In the genomic region with DNA sequence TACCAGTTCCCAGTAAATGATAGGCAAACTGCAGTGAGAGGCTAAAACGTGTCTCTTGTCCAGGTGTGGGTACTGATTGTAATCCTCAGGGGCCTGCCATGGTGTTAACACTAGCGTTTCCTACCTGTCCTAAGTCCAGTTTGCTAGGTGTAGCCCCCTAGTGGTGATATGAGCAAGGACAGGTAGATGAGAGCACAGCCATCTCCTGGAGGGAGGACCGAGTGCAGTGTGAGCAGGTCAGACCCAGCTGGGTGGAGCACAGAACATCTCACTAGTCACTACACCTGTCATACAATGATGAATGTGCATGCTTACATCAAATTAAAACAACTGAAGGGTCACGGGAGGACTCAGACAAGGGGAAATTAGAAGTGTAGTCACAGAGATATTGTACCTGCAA, we compare ENCODE assay signal across 8 mouse cellular contexts.
A peak's percentile ranks its signal among the peaks of the same experiment; 100 is the strongest.
DNase-seq lines count a peak whose midpoint lies in the region; ATAC-seq and TF ChIP-seq lines count a peak whose summit lies in the region.

No protein-coding gene starts in this region.

- TF ChIP-seq POLR2A in heart, adult 2 months (IDR thresholded peaks at IDR 0.05; ENCODE audit: insufficient read depth, low read depth, low read length), result no peak
- TF ChIP-seq POLR2A in lung, adult 2 months (IDR thresholded peaks at IDR 0.05; ENCODE audit: borderline replicate concordance, extremely low read depth, low read depth, low read length), result no peak

- intact Hi-C loops in heart, adult 2 months (cut with DNase I), result no loop called here
- intact Hi-C loops in heart, postnatal 10 days (cut with DNase I), result no loop called here

- POLR2A ChIA-PET in Patski (lab: Charles Lee), result interaction anchor here (0.5 kb wide), 1 partner anchor 45 kb away, joined by 10 read pairs; no protein-coding TSS in a partner anchor

- in situ Hi-C loops in Patski (cut with MboI; ENCODE audit: low pct_unique_long_range_greater_than_20kb), result no loop called here

- TF ChIP-seq EP300 in heart, adult 2 months (IDR thresholded peaks at IDR 0.05; ENCODE audit: insufficient read depth, low read depth, low read length), result no peak

- TF ChIP-seq CTCF in heart, adult 2 months (IDR thresholded peaks at IDR 0.05), result peak; percentile 57
- TF ChIP-seq CTCF in Patski (IDR thresholded peaks at IDR 0.05), result peak; percentile 65
- TF ChIP-seq CTCF in lung, adult 2 months (IDR thresholded peaks at IDR 0.05; ENCODE audit: insufficient read depth, low read length), result peak; percentile 63; the same call in 1 of the 2 replicates

- WGBS in heart, adult 2 months, result 80% methylated on average over 4 of the region's 4 CpGs
- WGBS in lung, adult 2 months, result 78% methylated on average over 4 of the region's 4 CpGs

- CTCF ChIA-PET in Patski (lab: Charles Lee), result no interaction called here

- DNase-seq in heart, adult 2 months, result no peak
- DNase-seq in heart, postnatal 10 days, result no peak
- DNase-seq in B cell, adult 2 months, result peak; percentile 57 to 59
- no peak for DNase-seq in Patski (ENCODE audit: low read depth, low spot score)
- no peak for DNase-seq in lung, adult 2 months
- no peak for DNase-seq in MN1 (ENCODE audit: low spot score)
- no peak for DNase-seq in adipocyte (ENCODE audit: low spot score)
- DNase-seq in urinary bladder, adult 2 months (ENCODE audit: low spot score), result no peak

- no peak overlapping the region for H3K9ac ChIP-seq in heart, adult 2 months (ENCODE audit: low read depth, low read length)

- no peaks in the 10 kb centered on the region for H3K79me2 ChIP-seq in heart, adult 2 months (replicated peaks; ENCODE audit: control insufficient read depth, insufficient read depth, low read length)

- H3K27me3 ChIP-seq in heart, adult 2 months (ENCODE audit: control insufficient read depth, insufficient read depth, low read length), result no peaks in the 10 kb centered on the region
- H3K27me3 ChIP-seq in Patski, result peaks cover 3% of the 10 kb centered on the region

- no peak overlapping the region for H3K4me3 ChIP-seq in heart, adult 2 months
- H3K4me3 ChIP-seq in lung, adult 2 months (replicated peaks; ENCODE audit: extremely low read depth, low read depth, low read length), result no peak overlapping the region

- H3K36me3 ChIP-seq in heart, adult 2 months (ENCODE audit: control insufficient read depth, insufficient read depth, low read length), result no peaks in the 10 kb centered on the region

- no peak overlapping the region for H3K27ac ChIP-seq in heart, adult 2 months

- H3K4me1 ChIP-seq in heart, adult 2 months (ENCODE audit: control insufficient read depth, insufficient read depth, low read length), result no peaks in the 10 kb centered on the region
- H3K4me1 ChIP-seq in lung, adult 2 months (ENCODE audit: control insufficient read depth, insufficient read depth, low read length), result no peaks in the 10 kb centered on the region

- no peak for ATAC-seq in Patski

Comparison
In these comparisons a context has a peak if more than half of its experiments do, and no peak if none do; other contexts are left out.
1. DNase-seq: peak in B cell, adult 2 months (2 of 2); none in heart, adult 2 months (0 of 2), heart, postnatal 10 days (0 of 2), Patski (single experiment), lung, adult 2 months (single experiment), MN1 (single experiment), adipocyte (single experiment) and urinary bladder, adult 2 months (single experiment).
2. Peak in every context shown above with its lines, with median percentiles within 50 percentile points of each other: CTCF ChIP-seq.